Mouse (Mus musculus) lung, embryonic 15.5 days (tissue): ENCODE data around the gene Cdkal1. TPM values are rescaled to one million over a fixed set of nuclear protein-coding genes. Genes with fewer than 3 reads are reported as not detected.

Source experiments
- ATAC-seq: fragments of 200-750 bp; cut with Nextera tagmentation; 2 replicates; pipeline ENCODE4 v1.8.0; 2017; ENCODE audit warnings: moderate number of reproducible peaks, borderline replicate concordance; ENCODE audit not compliant: low FRiP score, low TSS enrichment; ENCODE audit errors: extremely low read depth
- H3K27ac ChIP-seq: fragments of 300-500 bp; sonication (generic); 2 replicates; pipeline ENCODE4 v1.5.1; 2015; ENCODE audit warnings: moderate library complexity, mild to moderate bottlenecking, inconsistent platforms
- H3K27me3 ChIP-seq: fragments of 300-500 bp; sonication (generic); 2 replicates; pipeline ENCODE4 v1.6.1; 2015; ENCODE audit warnings: inconsistent platforms
- H3K36me3 ChIP-seq: fragments of 300-500 bp; sonication (generic); 2 replicates; pipeline ENCODE4 v1.6.1; 2015; ENCODE audit warnings: inconsistent platforms
- H3K4me1 ChIP-seq: fragments of 300-500 bp; sonication (generic); 2 replicates; pipeline ENCODE4 v1.6.1; 2015; ENCODE audit warnings: inconsistent platforms
- H3K4me2 ChIP-seq: fragments of 300-500 bp; sonication (generic); 2 replicates; pipeline ENCODE4 v1.6.1; 2015; ENCODE audit warnings: inconsistent platforms, mild to moderate bottlenecking, moderate library complexity
- H3K4me3 ChIP-seq: fragments of 300-500 bp; sonication (generic); 2 replicates; pipeline ENCODE4 v1.5.1; 2015; ENCODE audit warnings: mild to moderate bottlenecking, inconsistent platforms
- H3K9ac ChIP-seq: fragments of 300-500 bp; sonication (generic); 2 replicates; pipeline ENCODE4 v1.6.1; 2015; ENCODE audit warnings: inconsistent platforms
- H3K9me3 ChIP-seq: fragments of 300-500 bp; sonication (generic); 2 replicates; pipeline ENCODE4 v1.6.1; 2016; ENCODE audit warnings: inconsistent platforms
- WGBS: fragments of 180-500 bp; shearing (Covaris S2); methylation state at CpG from one replicate; pipeline ENCODE4 v1.1.7; 2015; 5-methylcytosine and 5-hydroxymethylcytosine counted together
- polyA plus RNA-seq: library from polyadenylated mRNA; unstranded; fragments of >200 nt; fragmentation: Nextera tagmentation; extraction: Ambion mirVana; gene quantifications from 2 replicates; pipeline ENCODE4 v1.2.1, GENCODE M21; 2015

Cdkal1 gene
- polyA plus RNA-seq, 1 experiment from 2014 or later: 34.0 TPM

DNA sequence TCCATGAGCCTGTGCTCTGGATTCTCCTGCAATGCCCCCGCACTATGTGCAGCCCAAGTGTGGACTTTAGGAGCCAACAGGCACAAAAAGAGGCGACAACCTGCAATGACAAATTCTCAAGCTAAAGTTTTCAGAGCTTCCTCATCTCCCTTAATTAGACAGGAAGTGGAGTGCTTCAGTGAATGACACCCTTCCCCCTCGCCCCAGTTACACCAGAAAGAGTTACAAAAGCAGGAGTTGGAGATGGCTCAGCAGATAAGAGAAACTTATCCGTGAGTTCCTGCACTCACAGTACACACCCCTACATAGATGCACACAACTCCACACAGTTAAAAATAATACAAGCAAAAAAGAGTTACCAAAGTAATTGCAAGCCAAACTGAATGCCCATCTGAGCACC lies 620.4 kb downstream of the Cdkal1 start:
- Histone ChIP-seq H3K4me3 (no peak overlapping the region), H3K27me3 (no peaks in the 10 kb centered on the region), H3K4me2 (no peak overlapping the region), H3K27ac (no peak overlapping the region), H3K9me3 (no peaks in the 10 kb centered on the region), H3K9ac (no peak overlapping the region), H3K4me1 (no peaks in the 10 kb centered on the region), H3K36me3 (no peaks in the 10 kb centered on the region)
- WGBS: 57% methylated on average over 4 of the region's 4 CpGs
- no peak for ATAC-seq

DNA sequence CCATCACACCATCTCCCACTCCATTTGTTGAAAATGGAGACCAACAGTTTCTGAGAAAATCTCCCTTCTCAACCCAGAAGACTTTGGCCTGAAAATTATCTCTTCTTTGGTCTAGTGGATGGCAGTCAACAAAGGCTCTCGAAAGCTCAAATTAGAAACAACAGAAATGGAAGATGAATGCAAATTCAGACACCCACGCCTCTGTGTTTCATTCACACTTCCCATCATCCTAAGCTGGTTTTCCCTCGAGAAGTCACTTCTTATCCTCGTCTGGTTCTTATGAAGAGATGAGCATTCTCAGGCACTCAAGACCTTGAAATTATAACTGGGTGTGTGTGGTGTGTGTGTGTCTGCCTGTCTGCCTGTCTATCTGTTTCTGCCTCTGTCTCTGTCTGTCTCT lies 621.0 kb downstream of the Cdkal1 start:
- no peaks in the 10 kb centered on the region for H3K4me1 ChIP-seq
- no peaks in the 10 kb centered on the region for H3K36me3 ChIP-seq
- ATAC-seq: no peak
- H3K27me3 ChIP-seq: no peaks in the 10 kb centered on the region
- no peak overlapping the region for H3K4me3 ChIP-seq
- H3K4me2 ChIP-seq: no peak overlapping the region
- H3K27ac ChIP-seq: no peak overlapping the region
- H3K9ac ChIP-seq: no peak overlapping the region
- WGBS: 85% methylated on average over 4 of the region's 4 CpGs
- no peaks in the 10 kb centered on the region for H3K9me3 ChIP-seq

- H3K4me2 ChIP-seq: no peak overlapping the region
- no peaks in the 10 kb centered on the region for H3K36me3 ChIP-seq
- no peaks in the 10 kb centered on the region for H3K27me3 ChIP-seq
- no peak overlapping the region for H3K9ac ChIP-seq
- ATAC-seq: no peak
- no peaks in the 10 kb centered on the region for H3K9me3 ChIP-seq
- H3K27ac ChIP-seq: no peak overlapping the region
- H3K4me1 ChIP-seq: no peaks in the 10 kb centered on the region
- 62% methylated on average over 11 of the region's 11 CpGs for WGBS
- H3K4me3 ChIP-seq: no peak overlapping the region
These were observed 621.5 kb downstream of the Cdkal1 start for GRCm38 (mm10) chr13:29233970-29234369.

DNA sequence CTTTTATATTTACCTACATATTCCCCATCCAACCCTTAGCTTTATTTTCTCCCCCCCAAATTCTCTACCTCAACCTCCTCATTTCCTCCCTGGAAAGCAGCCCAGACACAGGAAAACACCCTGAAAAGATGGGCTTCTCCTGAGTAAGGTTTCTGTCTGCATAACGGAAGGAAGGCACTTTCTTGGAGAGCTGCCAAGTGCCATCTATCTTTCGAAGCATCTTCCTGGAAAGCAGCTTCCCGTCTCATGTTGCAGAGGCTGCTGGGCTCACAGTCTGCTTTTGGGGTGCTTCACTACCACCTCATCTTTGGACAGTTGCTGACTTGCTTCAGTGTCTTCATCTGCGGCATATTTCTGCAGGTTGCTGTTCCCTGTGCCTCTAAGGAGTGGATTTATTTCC lies 622.8 kb downstream of the Cdkal1 start:
- no peak overlapping the region for H3K27ac ChIP-seq
- H3K9me3 ChIP-seq: no peaks in the 10 kb centered on the region
- no peak overlapping the region for H3K9ac ChIP-seq
- no peaks in the 10 kb centered on the region for H3K4me1 ChIP-seq
- ATAC-seq: no peak
- H3K4me2 ChIP-seq: no peak overlapping the region
- no peak overlapping the region for H3K4me3 ChIP-seq
- WGBS: 27% methylated on average over 4 of the region's 4 CpGs
- no peaks in the 10 kb centered on the region for H3K27me3 ChIP-seq
- H3K36me3 ChIP-seq: no peaks in the 10 kb centered on the region

- Histone ChIP-seq H3K36me3 (no peaks in the 10 kb centered on the region), H3K9ac (no peak overlapping the region), H3K4me2 (no peak overlapping the region), H3K4me1 (no peaks in the 10 kb centered on the region), H3K27ac (no peak overlapping the region), H3K4me3 (no peak overlapping the region), H3K9me3 (no peaks in the 10 kb centered on the region), H3K27me3 (no peaks in the 10 kb centered on the region)
- WGBS: 49% methylated on average over 5 of the region's 5 CpGs
- no peak for ATAC-seq
These were observed 630.7 kb downstream of the Cdkal1 start for GRCm38 (mm10) chr13:29224815-29225214.

DNA sequence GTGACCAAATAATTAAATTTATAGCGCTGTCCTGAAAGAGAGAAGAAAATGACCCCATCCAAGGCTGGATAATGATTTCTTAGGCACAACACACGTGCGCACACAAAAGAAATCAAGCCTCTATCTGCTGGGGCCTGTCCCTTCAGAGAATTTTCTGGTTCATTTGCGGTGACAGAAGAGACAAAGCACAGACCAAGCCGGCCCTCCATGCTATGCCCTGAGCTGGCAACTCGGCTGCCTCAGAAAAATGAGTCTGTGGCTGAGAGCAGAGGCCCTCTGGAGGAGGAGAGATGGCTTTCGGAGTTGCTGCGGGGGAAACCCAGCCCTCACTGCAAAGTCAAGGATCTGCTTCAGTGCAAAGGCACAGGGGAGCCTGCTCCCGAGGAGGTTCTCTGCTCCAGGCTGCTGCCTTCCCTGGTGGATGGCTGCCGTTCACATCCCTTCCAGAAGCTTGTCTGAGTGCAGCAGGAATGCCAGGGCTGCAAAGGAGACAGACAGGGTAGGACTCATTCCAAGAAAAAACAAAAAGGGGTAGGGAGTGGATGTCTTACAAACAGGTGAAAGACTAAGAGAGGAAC lies 633.1 kb downstream of the Cdkal1 start:
- Histone ChIP-seq H3K4me1 (no peaks in the 10 kb centered on the region), H3K9me3 (no peaks in the 10 kb centered on the region), H3K27me3 (no peaks in the 10 kb centered on the region), H3K27ac (no peak overlapping the region), H3K36me3 (no peaks in the 10 kb centered on the region), H3K9ac (no peak overlapping the region), H3K4me3 (no peak overlapping the region), H3K4me2 (no peak overlapping the region)
- ATAC-seq: no peak
- 35% methylated on average over 10 of the region's 10 CpGs for WGBS

GRCm38 (mm10) chr13:29221646-29222045 lies 633.8 kb downstream of the Cdkal1 start:
- no peak overlapping the region for H3K4me2 ChIP-seq
- no peak overlapping the region for H3K27ac ChIP-seq

GRCm38 (mm10) chr13:29218594-29219230 lies 636.8 kb downstream of the Cdkal1 start:
- Histone ChIP-seq H3K9ac (no peak overlapping the region), H3K27ac (no peak overlapping the region), H3K4me1 (no peaks in the 10 kb centered on the region), H3K36me3 (no peaks in the 10 kb centered on the region), H3K9me3 (no peaks in the 10 kb centered on the region), H3K4me2 (no peak overlapping the region), H3K4me3 (no peak overlapping the region), H3K27me3 (no peaks in the 10 kb centered on the region)
- ATAC-seq: no peak

More at GRCm38 (mm10) chr13:29221646-29222045, 633.8 kb downstream of the Cdkal1 start:
- Histone ChIP-seq H3K9ac (no peak overlapping the region), H3K4me3 (no peak overlapping the region), H3K4me1 (no peaks in the 10 kb centered on the region), H3K36me3 (no peaks in the 10 kb centered on the region), H3K27me3 (no peaks in the 10 kb centered on the region), H3K9me3 (no peaks in the 10 kb centered on the region)
- 69% methylated on average over 5 of the region's 5 CpGs for WGBS
- ATAC-seq: no peak

DNA sequence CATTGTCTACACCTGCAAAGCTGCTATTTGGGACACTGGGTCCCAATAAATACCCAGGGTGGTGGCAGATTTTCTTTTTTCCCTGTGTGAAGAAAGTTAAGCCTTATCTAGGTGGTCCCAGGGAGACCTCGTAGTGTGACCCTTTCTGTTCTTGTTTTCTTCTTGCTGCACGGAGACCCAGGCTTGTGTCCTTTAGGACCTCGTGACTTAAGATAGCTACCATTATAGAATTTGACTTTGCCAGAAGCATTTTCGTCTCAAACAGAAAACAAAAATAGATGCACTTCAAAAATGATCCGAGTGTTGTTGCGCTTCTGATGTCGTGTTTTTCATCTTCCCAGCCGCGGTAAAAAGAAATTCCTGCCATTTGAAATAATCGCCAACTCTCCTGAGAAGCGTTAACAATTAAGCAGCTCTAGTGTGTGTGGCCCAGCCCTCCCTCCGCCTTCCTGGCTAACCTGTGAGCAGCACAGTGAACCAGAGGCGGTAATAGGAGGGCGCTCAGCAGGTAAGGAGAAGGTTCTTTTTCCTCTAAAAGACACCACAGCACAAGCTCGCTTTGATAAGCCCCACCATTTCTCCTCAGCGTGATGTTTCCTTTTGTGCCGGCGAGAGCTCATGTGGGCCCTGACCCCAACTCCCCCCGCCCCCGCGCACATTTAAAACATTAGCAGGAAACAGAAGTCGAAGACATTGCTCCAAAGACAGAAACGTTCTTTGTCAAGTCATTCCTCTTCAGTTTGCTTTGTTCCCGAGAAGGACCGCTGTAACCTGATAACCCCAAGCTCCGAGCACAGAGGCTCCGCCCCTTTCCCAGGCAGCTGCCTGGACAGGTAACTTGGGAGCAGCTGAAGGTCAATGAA lies 645.1 kb downstream of the Cdkal1 start:
- Histone ChIP-seq H3K27ac (peak overlapping the region; percentile 77), H3K9me3 (no peaks in the 10 kb centered on the region), H3K9ac (peak overlapping the region; percentile 1; the same call in 1 of the 2 replicates), H3K4me3 (peak overlapping the region; percentile 37), H3K4me1 (no peaks in the 10 kb centered on the region; the same call in 1 of the 2 replicates), H3K4me2 (peak overlapping the region; percentile 61), H3K36me3 (no peaks in the 10 kb centered on the region), H3K27me3 (no peaks in the 10 kb centered on the region)
- WGBS: 3% methylated on average over 27 of the region's 27 CpGs
- peak; percentile 82 for ATAC-seq

DNA sequence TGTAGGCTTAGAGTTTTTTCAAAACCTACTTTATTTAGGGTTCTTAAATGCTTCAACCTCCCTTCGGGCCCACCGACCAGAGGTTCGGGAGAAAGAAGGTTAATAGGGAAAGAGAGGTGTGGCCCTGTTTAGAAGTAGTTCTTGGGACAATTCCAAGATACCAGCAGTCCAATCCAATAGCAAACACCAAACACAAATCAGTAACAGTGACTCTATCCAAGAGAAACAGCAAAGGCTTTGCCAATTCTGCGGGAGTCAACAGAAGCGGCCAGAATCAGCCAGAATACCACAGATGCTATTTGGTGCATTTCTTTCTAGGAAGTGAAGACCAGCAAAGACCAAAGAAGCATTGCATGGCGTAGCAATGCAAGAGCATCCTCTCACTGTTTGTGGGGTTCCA lies 646.7 kb downstream of the Cdkal1 start:
- no peak overlapping the region for H3K4me2 ChIP-seq
- no peaks in the 10 kb centered on the region for H3K9me3 ChIP-seq
- no peak overlapping the region for H3K4me3 ChIP-seq
- no peak for ATAC-seq
- WGBS: 86% methylated on average over 6 of the region's 6 CpGs
- no peaks in the 10 kb centered on the region for H3K27me3 ChIP-seq
- H3K27ac ChIP-seq: no peak overlapping the region
- no peaks in the 10 kb centered on the region; the same call in 1 of the 2 replicates for H3K4me1 ChIP-seq
- no peak overlapping the region for H3K9ac ChIP-seq
- H3K36me3 ChIP-seq: no peaks in the 10 kb centered on the region

- no peak overlapping the region for H3K4me3 ChIP-seq
- no peaks in the 10 kb centered on the region for H3K36me3 ChIP-seq
- peaks cover 29% of the 10 kb centered on the region for H3K4me1 ChIP-seq
- no peak overlapping the region for H3K9ac ChIP-seq
- no peaks in the 10 kb centered on the region for H3K9me3 ChIP-seq
- ATAC-seq: no peak
- H3K4me2 ChIP-seq: no peak overlapping the region
- H3K27me3 ChIP-seq: no peaks in the 10 kb centered on the region
- H3K27ac ChIP-seq: no peak overlapping the region
- WGBS: 74% methylated on average over 5 of the region's 5 CpGs
These were observed 651.6 kb downstream of the Cdkal1 start for GRCm38 (mm10) chr13:29203856-29204255.

GRCm38 (mm10) chr13:29203426-29203825 lies 652.0 kb downstream of the Cdkal1 start:
- peaks cover 29% of the 10 kb centered on the region for H3K4me1 ChIP-seq
- no peak overlapping the region for H3K4me2 ChIP-seq
- no peak for ATAC-seq
- H3K4me3 ChIP-seq: no peak overlapping the region
- H3K36me3 ChIP-seq: no peaks in the 10 kb centered on the region
- WGBS: 81% methylated on average over 5 of the region's 5 CpGs
- H3K27ac ChIP-seq: no peak overlapping the region
- H3K9me3 ChIP-seq: no peaks in the 10 kb centered on the region
- H3K9ac ChIP-seq: no peak overlapping the region
- no peaks in the 10 kb centered on the region for H3K27me3 ChIP-seq
